Mouse (Mus musculus) brown adipose tissue, adult 24 weeks (tissue): ENCODE data around the gene Mageb4. TPM values are rescaled to one million over a fixed set of nuclear protein-coding genes. Genes with fewer than 3 reads are reported as not detected.
"Not testable (repeated sequence)": the region's sequence is repeated elsewhere in the genome, so short reads cannot be mapped to it uniquely, and the experiment has no call there.

Experiments
- H3K27ac ChIP-seq: fragments of 200-500 bp; replicated peaks from 2 replicates; pipeline ENCODE4 v1.5.1; 2012; ENCODE audit warnings: low read depth, mild to moderate bottlenecking, low read length
- H3K4me1 ChIP-seq: fragments of 200-500 bp; 2 replicates; pipeline ENCODE4 v1.6.1; 2012; ENCODE audit warnings: low read length, mixed read lengths; ENCODE audit not compliant: control insufficient read depth, insufficient read depth, insufficient read length
- H3K4me3 ChIP-seq: fragments of 200-500 bp; 2 replicates; pipeline ENCODE4 v1.5.1; 2012; ENCODE audit warnings: low read depth, mild to moderate bottlenecking, low read length, moderate library complexity; ENCODE audit not compliant: insufficient read depth
- polyA plus RNA-seq: library from polyadenylated mRNA; stranded (reverse); fragments of >200 nt; gene quantifications from 2 replicates; pipeline ENCODE4 v1.2.4, GENCODE M21; 2012; ENCODE audit not compliant: missing spikeins, insufficient read depth, insufficient read length

The Mageb4 gene
- polyA plus RNA-seq, result not detected in 2 replicates

DNA sequence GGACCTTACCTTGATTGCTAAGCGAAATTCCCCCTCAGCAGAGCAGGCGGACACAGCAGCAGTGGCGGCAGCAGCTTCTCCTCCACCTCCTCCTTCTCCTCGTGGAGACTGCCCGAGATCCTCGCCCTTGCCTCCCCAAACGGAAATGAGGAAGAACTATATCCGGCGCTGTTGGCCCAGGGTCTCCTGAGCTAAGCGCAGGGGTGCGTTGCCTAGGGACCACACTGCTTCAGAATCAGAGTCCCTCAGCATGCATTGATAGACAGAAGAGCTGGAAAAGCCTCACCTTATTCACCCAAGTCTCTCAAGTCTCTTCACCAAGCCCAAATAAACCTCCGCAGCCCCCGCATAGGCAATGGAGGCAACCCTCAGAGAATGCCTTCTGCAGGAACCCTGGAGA, at the start of gene Mageb4:
Gene Mageb4, minus strand, starts transcription at position 101 of the 400 bp plus-strand sequence.
- not testable (repeated sequence) for H3K27ac ChIP-seq, H3K4me1 ChIP-seq, H3K4me3 ChIP-seq

DNA sequence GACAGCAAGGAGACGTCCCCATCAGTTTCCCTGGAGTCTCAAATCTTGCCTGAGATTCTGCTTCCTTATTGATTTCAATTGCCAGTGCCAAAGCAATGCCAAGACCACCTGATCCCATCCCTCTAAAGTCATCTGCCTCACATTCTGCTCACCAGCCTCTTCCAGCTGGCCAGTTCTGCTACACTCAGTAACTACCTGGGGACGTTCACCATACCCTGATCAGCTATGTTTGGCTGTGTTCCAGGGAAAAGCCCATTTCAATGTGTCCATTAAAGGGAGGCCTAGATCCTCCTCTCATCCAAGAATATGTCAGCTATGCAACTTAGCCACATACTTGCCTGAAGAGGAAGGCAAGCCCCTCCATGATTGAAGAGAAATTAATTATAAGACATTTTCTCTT, 20.3 kb downstream of the Mageb4 start:
- not testable (repeated sequence) for H3K4me1 ChIP-seq, H3K27ac ChIP-seq, H3K4me3 ChIP-seq

GRCm38 (mm10) chrX:86245950-86246349, 58.9 kb downstream of the Mageb4 start:
- H3K4me3 ChIP-seq, H3K27ac ChIP-seq, H3K4me1 ChIP-seq: not testable (repeated sequence)

DNA sequence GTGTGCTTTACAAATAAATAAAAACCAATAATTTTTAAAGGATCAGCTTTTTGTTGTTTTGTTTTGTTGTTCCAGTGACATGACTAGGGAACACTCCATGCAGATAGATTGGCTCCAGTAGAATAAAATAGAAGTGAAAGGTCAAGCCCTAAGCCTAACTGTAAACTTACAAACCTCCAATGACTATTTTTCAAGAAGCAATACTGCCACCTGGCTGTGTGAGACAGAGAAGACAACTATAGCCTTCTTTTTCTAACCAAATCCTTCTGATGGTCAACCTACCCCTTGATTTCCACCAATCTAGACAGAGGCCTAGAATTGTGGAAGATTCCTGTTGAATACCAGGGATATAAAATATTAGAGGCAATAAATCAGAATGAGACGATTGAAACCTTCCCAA, 67.6 kb downstream of the Mageb4 start:
- Histone ChIP-seq H3K4me3 (no peak overlapping the region), H3K27ac (no peak overlapping the region), H3K4me1 (no peaks in the 10 kb centered on the region)

Other genes with a start within 250 kb of the Mageb4 start
- gene Nr0b1, start 113.3 kb downstream of the Mageb4 start, polyA plus RNA-seq, result not detected in 2 replicates